ENCODE assay signal across 8 mouse cellular contexts in the genomic region with DNA sequence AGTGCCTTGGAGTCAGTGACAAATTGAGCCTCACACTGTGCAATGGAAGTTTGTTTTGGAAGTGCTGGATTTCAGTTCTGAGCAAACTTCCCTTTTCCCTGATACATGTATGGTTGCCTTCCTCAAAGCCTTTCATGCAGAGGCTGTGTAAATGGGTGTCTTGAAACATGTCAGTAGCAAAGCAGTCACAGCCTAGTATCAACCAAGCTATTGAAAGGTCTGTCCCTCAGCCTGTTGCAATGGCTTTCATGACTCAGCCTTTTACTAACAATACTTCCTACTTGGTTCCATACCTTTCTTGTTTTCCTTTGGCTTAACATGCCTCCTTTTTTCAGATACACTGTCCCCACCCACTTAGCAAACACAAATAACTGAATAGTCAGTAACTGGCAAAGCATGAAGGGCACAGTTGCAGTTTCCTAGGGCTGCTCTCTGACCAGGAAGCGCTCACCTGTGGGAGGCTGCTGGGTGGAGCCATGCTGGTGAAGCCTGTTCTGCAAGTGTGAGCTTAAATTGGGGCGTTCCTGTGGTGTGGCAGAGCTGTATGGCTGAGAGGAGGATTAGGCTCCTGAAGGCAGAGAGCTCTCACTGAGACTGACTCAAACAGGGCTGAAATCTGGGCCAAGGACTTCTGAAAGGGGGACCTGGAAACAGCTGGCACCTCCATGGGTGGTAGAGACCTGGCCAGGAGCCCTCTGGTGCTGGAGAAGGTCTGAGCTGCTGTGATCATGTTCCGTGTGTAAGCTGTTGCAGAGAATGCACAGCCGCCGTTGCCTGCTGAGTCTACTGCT.
A peak's percentile ranks its signal among the peaks of the same experiment; 100 is the strongest.
DNase-seq lines count a peak whose midpoint lies in the region; ATAC-seq and TF ChIP-seq lines count a peak whose summit lies in the region.
"Had no signal": no experiment of that assay in that cellular context is flagged by ENCODE, and none has a peak within 500 bp of the region (broad histone marks: within the 10 kb centered on the region; RNA-seq: fewer than 3 reads in every experiment).

No protein-coding gene starts in this region.

- H3K27me3 ChIP-seq in ES-Bruce4 (ENCODE audit: control insufficient read depth, insufficient read depth, low read length, poor library complexity, severe bottlenecking): no peaks in the 10 kb centered on the region
- H3K27me3 ChIP-seq in intestine, embryonic 15.5 days (replicated peaks): no peaks in the 10 kb centered on the region
- H3K27me3 ChIP-seq: midbrain, embryonic 12.5 days had no signal

- WGBS in intestine, embryonic 15.5 days: 45% methylated on average over 5 of the region's 5 CpGs
- 63% methylated on average over 5 of the region's 5 CpGs for WGBS in lung, adult 2 months

- 0 out of 2 replicates have a peak overlapping the region, but pooled peaks have one; percentile 22 for H3K4me2 ChIP-seq in intestine, embryonic 15.5 days (replicated peaks)
- H3K4me2 ChIP-seq: midbrain, embryonic 12.5 days had no signal

- H3K4me1 ChIP-seq in ES-Bruce4 (ENCODE audit: control insufficient read depth, insufficient read depth, low read length): peaks cover 8% of the 10 kb centered on the region
- H3K4me1 ChIP-seq in intestine, embryonic 15.5 days (replicated peaks): peaks cover 11% of the 10 kb centered on the region
- H3K4me1 ChIP-seq in lung, adult 2 months (ENCODE audit: control insufficient read depth, insufficient read depth, low read length): peaks cover 5% of the 10 kb centered on the region

- H3K9me3 ChIP-seq in ES-Bruce4 (replicated peaks; ENCODE audit: control insufficient read depth, insufficient read depth, low read length, poor library complexity, severe bottlenecking): no peaks in the 10 kb centered on the region
- H3K9me3 ChIP-seq in intestine, embryonic 15.5 days: no peaks in the 10 kb centered on the region
- H3K9me3 ChIP-seq: midbrain, embryonic 12.5 days had no signal

- TF ChIP-seq POLR2A in ES-Bruce4 (IDR thresholded peaks at IDR 0.05; ENCODE audit: insufficient read depth, low read length): no peak
- TF ChIP-seq POLR2A in lung, adult 2 months (IDR thresholded peaks at IDR 0.05; ENCODE audit: borderline replicate concordance, extremely low read depth, low read depth, low read length): peak; percentile 31; the same call in 1 of the 2 replicates

- TF ChIP-seq CTCF in ES-Bruce4 (IDR thresholded peaks at IDR 0.05; ENCODE audit: low read depth, low read length): no peak
- no peak for TF ChIP-seq CTCF in lung, adult 2 months (IDR thresholded peaks at IDR 0.05; ENCODE audit: insufficient read depth, low read length)

- peak; percentile 11; the same call in 1 of the 2 replicates for ATAC-seq in common myeloid progenitor, adult 5-6 weeks (replicated peaks; ENCODE audit: low read depth, poor library complexity, severe bottlenecking)
- ATAC-seq in intestine, embryonic 15.5 days: peak; percentile 98

- no peaks in the 10 kb centered on the region for H3K36me3 ChIP-seq in ES-Bruce4 (ENCODE audit: control insufficient read depth, insufficient read depth, low read length, poor library complexity, severe bottlenecking)
- no peaks in the 10 kb centered on the region for H3K36me3 ChIP-seq in intestine, embryonic 15.5 days
- H3K36me3 ChIP-seq: midbrain, embryonic 12.5 days had no signal

- peak overlapping the region; percentile 78 for H3K27ac ChIP-seq in ES-Bruce4 (ENCODE audit: insufficient read depth, low read length)
- peak overlapping the region; percentile 82 for H3K27ac ChIP-seq in intestine, embryonic 15.5 days
- H3K27ac ChIP-seq: midbrain, embryonic 12.5 days had no signal

- peak; percentile 61; the same call in 1 of the 2 replicates for TF ChIP-seq EP300 in ES-Bruce4 (IDR thresholded peaks at IDR 0.05; ENCODE audit: insufficient read depth, low read depth, low read length)

- H3K4me3 ChIP-seq in ES-Bruce4 (ENCODE audit: low read depth, low read length): 0 out of 2 replicates have a peak overlapping the region, but pooled peaks have one; percentile 4
- peak overlapping the region; percentile 42 for H3K4me3 ChIP-seq in intestine, embryonic 15.5 days (replicated peaks)
- peak overlapping the region; percentile 25 for H3K4me3 ChIP-seq in lung, adult 2 months (replicated peaks; ENCODE audit: extremely low read depth, low read depth, low read length)
- H3K4me3 ChIP-seq: midbrain, embryonic 12.5 days had no signal

- DNase-seq in A20 (ENCODE audit: low read depth, low spot score) (peak; percentile 24), MN1 (ENCODE audit: low spot score) (no peak)
- DNase-seq in lung, adult 2 months: peak; percentile 60
- DNase-seq in right cerebral cortex, postnatal 36 days (ENCODE audit: low spot score in 2 of 2): peak; percentile 55 to 75

- H3K9ac ChIP-seq in ES-Bruce4 (ENCODE audit: low read depth, poor library complexity, severe bottlenecking): no peak overlapping the region
- H3K9ac ChIP-seq in intestine, embryonic 15.5 days: peak overlapping the region; percentile 28; the same call in 1 of the 2 replicates
- H3K9ac ChIP-seq: midbrain, embryonic 12.5 days had no signal
